Mouse (Mus musculus): Measurements from ENCODE around the gene Pin1rt1. TPM values are rescaled to one million over a fixed set of nuclear protein-coding genes. Genes with fewer than 3 reads are reported as not detected.

Pin1rt1 gene
- total RNA-seq, 2 experiments from 2014 or later = not detected

GRCm38 (mm10) chr2:104717231-104717735 is 1.1 kb upstream of the Pin1rt1 start:
- intact Hi-C loops (cut with DNase I) = no loop called here
- no peak for DNase-seq (ENCODE audit: low spot score)

GRCm38 (mm10) chr2:104714254-104714691 is 1.9 kb downstream of the Pin1rt1 start:
- intact Hi-C loops (cut with DNase I) = no loop called here
- no peak for DNase-seq (ENCODE audit: low spot score)

- intact Hi-C loops (cut with DNase I) = no loop called here
These were observed 3.7 kb downstream of the Pin1rt1 start for GRCm38 (mm10) chr2:104712486-104712809.

GRCm38 (mm10) chr2:104711585-104712485 is 4.3 kb downstream of the Pin1rt1 start, which contains the start of gene Tcp11l1:
Tcp11l1 (minus strand) TSS chr2:104712169.
- intact Hi-C loops (cut with DNase I) = no loop called here

More at GRCm38 (mm10) chr2:104712486-104712809, 3.7 kb downstream of the Pin1rt1 start:
- DNase-seq (ENCODE audit: low spot score) = no peak

GRCm38 (mm10) chr2:104710670-104711370 is 5.4 kb downstream of the Pin1rt1 start:
- intact Hi-C loops (cut with DNase I) = no loop called here
- DNase-seq (ENCODE audit: low spot score) = no peak

More at GRCm38 (mm10) chr2:104711585-104712485, 4.3 kb downstream of the Pin1rt1 start, which contains the start of gene Tcp11l1:
- DNase-seq (ENCODE audit: low spot score) = peak; percentile 36

GRCm38 (mm10) chr2:104709786-104710337 is 6.3 kb downstream of the Pin1rt1 start:
- no peak for DNase-seq (ENCODE audit: low spot score)
- intact Hi-C loops (cut with DNase I) = no loop called here

GRCm38 (mm10) chr2:104704355-104704754 is 11.8 kb downstream of the Pin1rt1 start:
- DNase-seq (ENCODE audit: low spot score) = no peak
- intact Hi-C loops (cut with DNase I) = no loop called here

GRCm38 (mm10) chr2:104703158-104703557 is 13.0 kb downstream of the Pin1rt1 start:
- intact Hi-C loops (cut with DNase I) = no loop called here
- no peak for DNase-seq (ENCODE audit: low spot score)

GRCm38 (mm10) chr2:104699659-104700058 is 16.5 kb downstream of the Pin1rt1 start:
- no peak for DNase-seq (ENCODE audit: low spot score)
- intact Hi-C loops (cut with DNase I) = no loop called here

GRCm38 (mm10) chr2:104692551-104692950 is 23.6 kb downstream of the Pin1rt1 start:
- no peak for DNase-seq (ENCODE audit: low spot score)
- intact Hi-C loops (cut with DNase I) = no loop called here

GRCm38 (mm10) chr2:104690720-104691119 is 25.5 kb downstream of the Pin1rt1 start:
- no peak for DNase-seq (ENCODE audit: low spot score)
- intact Hi-C loops (cut with DNase I) = no loop called here

- intact Hi-C loops (cut with DNase I) = loop anchor here (5.0 to 10.0 kb wide), 2 partner anchors 54 to 546 kb away; partner anchors contain the start of gene Depdc7
These were observed 27.5 kb downstream of the Pin1rt1 start for GRCm38 (mm10) chr2:104688724-104689123.

GRCm38 (mm10) chr2:104688321-104688720 is 27.9 kb downstream of the Pin1rt1 start:
- intact Hi-C loops (cut with DNase I) = loop anchor here (5.0 to 10.0 kb wide), 2 partner anchors 54 to 546 kb away; partner anchors contain the start of gene Depdc7
- no peak for DNase-seq (ENCODE audit: low spot score)

More at GRCm38 (mm10) chr2:104688724-104689123, 27.5 kb downstream of the Pin1rt1 start:
- DNase-seq (ENCODE audit: low spot score) = no peak

- intact Hi-C loops (cut with DNase I) = loop anchor here (5.0 to 10.0 kb wide), 2 partner anchors 55 to 548 kb away; partner anchors contain the start of gene Depdc7
- DNase-seq (ENCODE audit: low spot score) = no peak
These were observed 28.9 kb downstream of the Pin1rt1 start for GRCm38 (mm10) chr2:104687261-104687660.

- DNase-seq (ENCODE audit: low spot score) = peak; percentile 17
- intact Hi-C loops (cut with DNase I) = loop anchor here (1.0 to 10.0 kb wide), 3 partner anchors 57 to 549 kb away; partner anchors contain the start of gene Depdc7
These were observed 30.8 kb downstream of the Pin1rt1 start for GRCm38 (mm10) chr2:104685418-104685817.

GRCm38 (mm10) chr2:104684771-104685170 is 31.4 kb downstream of the Pin1rt1 start:
- no peak for DNase-seq (ENCODE audit: low spot score)
- intact Hi-C loops (cut with DNase I) = loop anchor here (1.0 to 10.0 kb wide), 3 partner anchors 58 to 550 kb away; partner anchors contain the start of gene Depdc7

- no peak for DNase-seq (ENCODE audit: low spot score)
- intact Hi-C loops (cut with DNase I) = no loop called here
These were observed 38.9 kb downstream of the Pin1rt1 start for GRCm38 (mm10) chr2:104677326-104677725.

- intact Hi-C loops (cut with DNase I) = no loop called here
- DNase-seq (ENCODE audit: low spot score) = no peak
These were observed 44.5 kb downstream of the Pin1rt1 start for GRCm38 (mm10) chr2:104671724-104672123.

GRCm38 (mm10) chr2:104669122-104669804 is 46.9 kb downstream of the Pin1rt1 start:
- intact Hi-C loops (cut with DNase I) = no loop called here
- no peak for DNase-seq (ENCODE audit: low spot score)

Data from heart, postnatal 25 days (tissue).